Mouse (Mus musculus): Measurements from ENCODE around the gene Hdac9. TPM values are rescaled to one million over a fixed set of nuclear protein-coding genes. Genes with fewer than 3 reads are reported as not detected.

The Hdac9 gene
- polyA plus RNA-seq, 1 experiment from 2014 or later, result 1.6 TPM

DNA sequence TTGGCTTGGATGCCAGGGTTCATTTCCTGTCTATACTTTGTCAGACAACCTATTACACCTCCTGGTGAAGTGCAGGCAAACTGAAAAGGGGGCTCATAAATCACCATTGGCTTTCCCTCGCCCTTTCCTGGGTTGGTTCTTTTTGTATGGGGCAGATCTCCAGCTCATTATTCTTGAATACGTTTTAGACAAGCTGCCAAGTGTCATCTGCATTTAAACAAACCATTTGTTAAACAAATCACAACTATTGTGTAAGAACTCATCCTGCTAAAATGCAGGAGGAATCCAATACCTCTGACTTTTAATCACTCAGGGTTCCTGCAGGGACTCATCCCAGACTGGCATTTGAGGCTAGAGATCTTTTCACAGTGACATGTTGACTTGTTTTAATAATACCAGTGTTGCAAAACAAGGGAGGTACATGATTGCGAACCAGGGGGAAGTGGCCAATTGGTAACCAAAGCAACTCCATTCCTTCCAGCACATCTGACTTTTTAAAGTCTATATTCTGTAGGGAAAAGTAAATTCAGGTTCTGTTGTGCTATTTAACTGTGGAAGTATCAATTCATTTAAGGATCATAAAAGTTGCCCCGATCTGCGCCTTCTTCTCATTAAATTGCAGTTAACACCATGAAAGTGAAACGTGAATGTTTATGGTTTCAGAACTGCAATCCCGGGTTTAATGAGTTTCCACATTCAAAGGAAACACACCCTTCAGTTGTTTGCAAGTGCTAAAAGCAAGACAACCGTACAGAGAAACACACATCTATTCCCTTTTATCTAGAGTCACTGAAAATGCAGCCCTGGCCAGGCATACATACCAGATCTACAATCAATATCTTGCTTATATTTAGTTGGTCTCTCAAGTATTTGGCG lies 696.6 kb downstream of the Hdac9 start:
- Histone ChIP-seq H3K27me3 (ENCODE audit: control insufficient read depth, insufficient read depth, low read depth, low read length) (no peaks in the 10 kb centered on the region), H3K4me1 (ENCODE audit: control insufficient read depth, low read depth, low read length) (no peaks in the 10 kb centered on the region)
- WGBS (ENCODE audit: insufficient replicate concordance), result 47% methylated on average over 9 of the region's 9 CpGs

DNA sequence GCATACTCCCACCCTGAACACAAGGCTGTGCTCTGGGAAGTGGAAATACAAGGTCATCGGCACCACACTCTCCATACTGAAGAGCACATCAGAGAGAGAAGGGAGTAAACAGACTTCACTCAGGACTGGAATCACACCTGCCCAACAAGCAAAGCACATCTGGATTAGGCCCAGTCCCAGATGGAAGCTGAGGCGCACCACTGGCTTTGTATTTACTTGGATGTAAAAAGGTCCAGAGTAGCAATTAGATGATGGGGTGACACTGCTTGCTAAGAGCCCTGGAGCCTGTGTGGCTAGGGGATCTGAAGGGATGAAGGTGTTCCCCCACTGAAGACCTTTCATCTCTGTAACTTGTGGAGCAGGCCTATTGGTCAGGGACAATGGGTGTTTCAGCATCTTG lies 698.3 kb downstream of the Hdac9 start:
- H3K4me2 ChIP-seq (ENCODE audit: low read depth, low read length), result no peak overlapping the region
- H3K27ac ChIP-seq (ENCODE audit: low read length), result no peak overlapping the region
- H3K27me3 ChIP-seq (ENCODE audit: control insufficient read depth, insufficient read depth, low read depth, low read length), result no peaks in the 10 kb centered on the region
- H3K4me3 ChIP-seq (ENCODE audit: low read depth, low read length), result no peak overlapping the region
- H3K36me3 ChIP-seq (ENCODE audit: control insufficient read depth, insufficient read depth), result no peaks in the 10 kb centered on the region
- 72% methylated on average over 2 of the region's 2 CpGs for WGBS (ENCODE audit: insufficient replicate concordance)
- H3K9ac ChIP-seq (ENCODE audit: low read depth, low read length), result no peak overlapping the region
- no peak for ATAC-seq (ENCODE audit: low read depth)
- no peaks in the 10 kb centered on the region for H3K4me1 ChIP-seq (ENCODE audit: control insufficient read depth, low read depth, low read length)
- H3K9me3 ChIP-seq (replicated peaks; ENCODE audit: control insufficient read depth, low read length), result no peaks in the 10 kb centered on the region

More for the DNA sequence above, 696.6 kb downstream of the Hdac9 start:
- Histone ChIP-seq H3K27ac (ENCODE audit: low read length) (no peak overlapping the region), H3K4me2 (ENCODE audit: low read depth, low read length) (no peak overlapping the region), H3K9me3 (replicated peaks; ENCODE audit: control insufficient read depth, low read length) (no peaks in the 10 kb centered on the region), H3K36me3 (ENCODE audit: control insufficient read depth, insufficient read depth) (no peaks in the 10 kb centered on the region), H3K9ac (ENCODE audit: low read depth, low read length) (no peak overlapping the region), H3K4me3 (ENCODE audit: low read depth, low read length) (no peak overlapping the region)
- no peak for ATAC-seq (ENCODE audit: low read depth)

- H3K4me1 ChIP-seq (ENCODE audit: control insufficient read depth, low read depth, low read length), result no peaks in the 10 kb centered on the region
- H3K9me3 ChIP-seq (replicated peaks; ENCODE audit: control insufficient read depth, low read length), result no peaks in the 10 kb centered on the region
- no peaks in the 10 kb centered on the region for H3K27me3 ChIP-seq (ENCODE audit: control insufficient read depth, insufficient read depth, low read depth, low read length)
- H3K36me3 ChIP-seq (ENCODE audit: control insufficient read depth, insufficient read depth), result no peaks in the 10 kb centered on the region
- whole genome bisulfite sequencing (ENCODE audit: insufficient replicate concordance), result 47% methylated on average over 17 of the region's 17 CpGs
- no peak overlapping the region for H3K4me2 ChIP-seq (ENCODE audit: low read depth, low read length)
- H3K27ac ChIP-seq (ENCODE audit: low read length), result no peak overlapping the region
- no peak overlapping the region for H3K9ac ChIP-seq (ENCODE audit: low read depth, low read length)
- no peak for ATAC-seq (ENCODE audit: low read depth)
- no peak overlapping the region for H3K4me3 ChIP-seq (ENCODE audit: low read depth, low read length)
Observed at GRCm38 (mm10) chr12:34215023-34216020, 701.6 kb downstream of the Hdac9 start.

GRCm38 (mm10) chr12:34212162-34212561 lies 704.7 kb downstream of the Hdac9 start:
- ATAC-seq (ENCODE audit: low read depth), result no peak
- no peak overlapping the region for H3K4me2 ChIP-seq (ENCODE audit: low read depth, low read length)
- WGBS (ENCODE audit: insufficient replicate concordance), result 43% methylated on average over 3 of the region's 3 CpGs

DNA sequence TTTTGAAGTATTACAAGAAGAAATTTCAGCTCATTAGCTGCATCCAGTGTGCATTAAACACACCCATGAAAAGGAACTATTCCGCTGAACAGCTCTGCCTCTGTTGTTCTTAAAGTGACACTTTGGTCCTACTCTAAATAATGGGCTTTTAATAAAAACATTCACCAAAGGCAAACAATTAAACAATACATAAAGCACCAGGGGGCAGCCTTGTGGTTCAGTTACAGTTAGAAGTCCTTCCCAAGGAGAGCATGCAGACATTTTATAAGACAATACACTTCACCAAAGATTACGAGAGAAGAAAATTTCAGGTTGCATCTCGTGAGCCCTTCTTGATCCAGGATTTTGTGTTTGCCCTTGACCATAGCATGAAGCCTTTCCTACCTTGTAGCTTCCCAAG lies 715.4 kb downstream of the Hdac9 start:
- no peak for ATAC-seq (ENCODE audit: low read depth)
- H3K27ac ChIP-seq (ENCODE audit: low read length), result no peak overlapping the region
- no peak overlapping the region for H3K4me3 ChIP-seq (ENCODE audit: low read depth, low read length)
- no peaks in the 10 kb centered on the region for H3K27me3 ChIP-seq (ENCODE audit: control insufficient read depth, insufficient read depth, low read depth, low read length)
- no peaks in the 10 kb centered on the region for H3K36me3 ChIP-seq (ENCODE audit: control insufficient read depth, insufficient read depth)
- no peaks in the 10 kb centered on the region for H3K9me3 ChIP-seq (replicated peaks; ENCODE audit: control insufficient read depth, low read length)
- 69% methylated on average over 3 of the region's 3 CpGs for WGBS (ENCODE audit: insufficient replicate concordance)
- no peak overlapping the region for H3K9ac ChIP-seq (ENCODE audit: low read depth, low read length)
- no peak overlapping the region for H3K4me2 ChIP-seq (ENCODE audit: low read depth, low read length)
- no peaks in the 10 kb centered on the region for H3K4me1 ChIP-seq (ENCODE audit: control insufficient read depth, low read depth, low read length)

More at GRCm38 (mm10) chr12:34212162-34212561, 704.7 kb downstream of the Hdac9 start:
- Histone ChIP-seq H3K27ac (ENCODE audit: low read length) (no peak overlapping the region), H3K4me3 (ENCODE audit: low read depth, low read length) (no peak overlapping the region), H3K9me3 (replicated peaks; ENCODE audit: control insufficient read depth, low read length) (no peaks in the 10 kb centered on the region), H3K36me3 (ENCODE audit: control insufficient read depth, insufficient read depth) (no peaks in the 10 kb centered on the region), H3K4me1 (ENCODE audit: control insufficient read depth, low read depth, low read length) (no peaks in the 10 kb centered on the region), H3K27me3 (ENCODE audit: control insufficient read depth, insufficient read depth, low read depth, low read length) (no peaks in the 10 kb centered on the region), H3K9ac (ENCODE audit: low read depth, low read length) (no peak overlapping the region)

GRCm38 (mm10) chr12:34200030-34200446 lies 716.9 kb downstream of the Hdac9 start:
- no peak for ATAC-seq (ENCODE audit: low read depth)
- 63% methylated on average over 4 of the region's 4 CpGs for WGBS (ENCODE audit: insufficient replicate concordance)
- no peaks in the 10 kb centered on the region for H3K4me1 ChIP-seq (ENCODE audit: control insufficient read depth, low read depth, low read length)

DNA sequence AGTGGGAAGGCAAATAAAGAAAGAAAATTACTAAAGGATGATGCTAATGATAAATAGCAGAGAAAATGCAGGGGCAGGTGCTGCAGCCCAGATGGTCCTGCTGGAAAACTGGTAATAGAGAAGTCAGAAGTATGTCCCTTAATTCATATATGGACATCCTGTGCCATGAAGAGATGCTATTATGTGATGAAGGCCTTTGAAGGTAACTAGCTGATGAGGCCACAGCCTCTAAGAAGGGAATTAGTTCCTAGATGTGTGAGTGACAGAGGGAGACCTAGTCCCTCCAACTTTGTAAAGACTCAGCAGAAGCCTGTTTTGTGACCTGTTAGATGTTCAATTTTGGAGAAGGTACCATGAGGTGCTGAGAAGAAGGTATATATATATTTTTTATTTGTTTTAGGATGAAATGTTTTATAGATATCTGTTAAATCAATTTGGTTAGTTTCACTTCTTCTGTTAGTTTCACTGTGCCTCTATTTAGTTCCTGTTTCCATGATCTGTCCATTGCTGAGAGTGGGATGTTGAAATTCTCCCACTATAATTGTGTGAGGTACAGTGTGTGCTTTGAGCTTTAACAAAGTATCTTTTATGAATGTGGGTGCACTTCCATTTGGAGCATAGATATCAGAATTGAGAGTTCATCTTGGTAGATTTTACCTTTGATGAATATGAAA lies 721.6 kb downstream of the Hdac9 start:
- H3K36me3 ChIP-seq (ENCODE audit: control insufficient read depth, insufficient read depth), result no peaks in the 10 kb centered on the region
- no peaks in the 10 kb centered on the region for H3K27me3 ChIP-seq (ENCODE audit: control insufficient read depth, insufficient read depth, low read depth, low read length)
- no peaks in the 10 kb centered on the region for H3K9me3 ChIP-seq (replicated peaks; ENCODE audit: control insufficient read depth, low read length)
- H3K4me1 ChIP-seq (ENCODE audit: control insufficient read depth, low read depth, low read length), result no peaks in the 10 kb centered on the region
- H3K27ac ChIP-seq (ENCODE audit: low read length), result no peak overlapping the region
- no peak overlapping the region for H3K4me2 ChIP-seq (ENCODE audit: low read depth, low read length)
- ATAC-seq (ENCODE audit: low read depth), result no peak
- H3K4me3 ChIP-seq (ENCODE audit: low read depth, low read length), result no peak overlapping the region
- H3K9ac ChIP-seq (ENCODE audit: low read depth, low read length), result no peak overlapping the region

More at GRCm38 (mm10) chr12:34200030-34200446, 716.9 kb downstream of the Hdac9 start:
- Histone ChIP-seq H3K4me2 (ENCODE audit: low read depth, low read length) (no peak overlapping the region), H3K36me3 (ENCODE audit: control insufficient read depth, insufficient read depth) (no peaks in the 10 kb centered on the region), H3K4me3 (ENCODE audit: low read depth, low read length) (no peak overlapping the region), H3K9ac (ENCODE audit: low read depth, low read length) (no peak overlapping the region), H3K27ac (ENCODE audit: low read length) (no peak overlapping the region), H3K27me3 (ENCODE audit: control insufficient read depth, insufficient read depth, low read depth, low read length) (no peaks in the 10 kb centered on the region), H3K9me3 (replicated peaks; ENCODE audit: control insufficient read depth, low read length) (no peaks in the 10 kb centered on the region)

GRCm38 (mm10) chr12:34194116-34194515 lies 722.8 kb downstream of the Hdac9 start:
- no peak overlapping the region for H3K27ac ChIP-seq (ENCODE audit: low read length)
- H3K9me3 ChIP-seq (replicated peaks; ENCODE audit: control insufficient read depth, low read length), result no peaks in the 10 kb centered on the region
- no peak overlapping the region for H3K4me3 ChIP-seq (ENCODE audit: low read depth, low read length)
- WGBS (ENCODE audit: insufficient replicate concordance), result 80% methylated on average over 4 of the region's 4 CpGs
- H3K4me2 ChIP-seq (ENCODE audit: low read depth, low read length), result no peak overlapping the region
- no peak overlapping the region for H3K9ac ChIP-seq (ENCODE audit: low read depth, low read length)
- no peak for ATAC-seq (ENCODE audit: low read depth)
- H3K4me1 ChIP-seq (ENCODE audit: control insufficient read depth, low read depth, low read length), result no peaks in the 10 kb centered on the region
- H3K27me3 ChIP-seq (ENCODE audit: control insufficient read depth, insufficient read depth, low read depth, low read length), result no peaks in the 10 kb centered on the region
- H3K36me3 ChIP-seq (ENCODE audit: control insufficient read depth, insufficient read depth), result no peaks in the 10 kb centered on the region

Measured in liver, embryonic 16.5 days (tissue).